Mouse (Mus musculus): ENCODE measurements around the gene Cpz. TPM values are rescaled to one million over a fixed set of nuclear protein-coding genes. Genes with fewer than 3 reads are reported as not detected.
A peak's percentile ranks its signal among the peaks of the same experiment; 100 is the strongest.

Gene Cpz
- polyA plus RNA-seq (2015; fragmentation: Nextera tagmentation; extraction: Ambion mirVana), result 2.8 and 3.7 TPM in 2 replicates

- H3K4me1 ChIP-seq, result peaks cover 19% of the 10 kb centered on the region
- peak within 1 kb of the TSS; percentile 28 for H3K4me3 ChIP-seq (replicated peaks)
- H3K9me3 ChIP-seq (replicated peaks), result no peaks in the 10 kb centered on the region
- H3K9ac ChIP-seq (replicated peaks), result peak within 1 kb of the TSS; percentile 41; the same call in 1 of the 2 replicates
- H3K36me3 ChIP-seq, result no peaks in the 10 kb centered on the region
- H3K27ac ChIP-seq (replicated peaks), result no peak within 1 kb of the TSS
- 2% methylated on average over 28 of the region's 29 CpGs for WGBS
- peak; percentile 46; the same call in 1 of the 2 replicates for ATAC-seq (ENCODE audit: low FRiP score)
- H3K27me3 ChIP-seq (replicated peaks), result peaks cover 39% of the 10 kb centered on the region
- H3K4me2 ChIP-seq, result peak within 1 kb of the TSS; percentile 59
Measured at GRCm38 (mm10) chr5:35525469-35526123, at the start of gene Cpz. Gene Cpz, minus strand, starts transcription at chr5:35525698.

GRCm38 (mm10) chr5:35574653-35575599 is 49.4 kb upstream of the Cpz start, which contains the start of gene Trmt44:
Gene Trmt44, minus strand, starts transcription at chr5:35575070.
- peak; percentile 96 for ATAC-seq (ENCODE audit: low FRiP score)

GRCm38 (mm10) chr5:35571546-35571945 is 46.0 kb upstream of the Cpz start:
- peaks cover 15% of the 10 kb centered on the region for H3K4me1 ChIP-seq
- H3K4me3 ChIP-seq (replicated peaks), result no peak overlapping the region
- no peaks in the 10 kb centered on the region for H3K9me3 ChIP-seq (replicated peaks)
- WGBS, result 92% methylated on average over 6 of the region's 6 CpGs
- H3K4me2 ChIP-seq, result no peak overlapping the region
- no peak overlapping the region for H3K27ac ChIP-seq (replicated peaks)
- H3K27me3 ChIP-seq (replicated peaks), result no peaks in the 10 kb centered on the region
- H3K9ac ChIP-seq (replicated peaks), result no peak overlapping the region
- no peak for ATAC-seq (ENCODE audit: low FRiP score)
- H3K36me3 ChIP-seq, result peaks cover 67% of the 10 kb centered on the region

More at GRCm38 (mm10) chr5:35574653-35575599, 49.4 kb upstream of the Cpz start, which contains the start of gene Trmt44:
- peak within 1 kb of the TSS; percentile 97 for H3K4me2 ChIP-seq
- H3K4me1 ChIP-seq, result peaks cover 15% of the 10 kb centered on the region
- H3K27ac ChIP-seq (replicated peaks), result peak within 1 kb of the TSS; percentile 86
- no peaks in the 10 kb centered on the region for H3K9me3 ChIP-seq (replicated peaks)
- H3K27me3 ChIP-seq (replicated peaks), result peaks cover 11% of the 10 kb centered on the region; the same call in 1 of the 2 replicates
- H3K36me3 ChIP-seq, result peaks cover 37% of the 10 kb centered on the region
- peak within 1 kb of the TSS; percentile 98 for H3K4me3 ChIP-seq (replicated peaks)
- peak within 1 kb of the TSS; percentile 89 for H3K9ac ChIP-seq (replicated peaks)
- WGBS, result 3% methylated on average over 56 of the region's 56 CpGs

GRCm38 (mm10) chr5:35566632-35567031 is 41.1 kb upstream of the Cpz start:
- Histone ChIP-seq H3K9ac (replicated peaks) (no peak overlapping the region), H3K4me3 (replicated peaks) (no peak overlapping the region), H3K4me2 (no peak overlapping the region), H3K4me1 (no peaks in the 10 kb centered on the region), H3K36me3 (peaks cover 96% of the 10 kb centered on the region), H3K27ac (replicated peaks) (no peak overlapping the region), H3K27me3 (replicated peaks) (no peaks in the 10 kb centered on the region), H3K9me3 (replicated peaks) (no peaks in the 10 kb centered on the region)
- no peak for ATAC-seq (ENCODE audit: low FRiP score)
- 87% methylated on average over 4 of the region's 4 CpGs for WGBS

DNA sequence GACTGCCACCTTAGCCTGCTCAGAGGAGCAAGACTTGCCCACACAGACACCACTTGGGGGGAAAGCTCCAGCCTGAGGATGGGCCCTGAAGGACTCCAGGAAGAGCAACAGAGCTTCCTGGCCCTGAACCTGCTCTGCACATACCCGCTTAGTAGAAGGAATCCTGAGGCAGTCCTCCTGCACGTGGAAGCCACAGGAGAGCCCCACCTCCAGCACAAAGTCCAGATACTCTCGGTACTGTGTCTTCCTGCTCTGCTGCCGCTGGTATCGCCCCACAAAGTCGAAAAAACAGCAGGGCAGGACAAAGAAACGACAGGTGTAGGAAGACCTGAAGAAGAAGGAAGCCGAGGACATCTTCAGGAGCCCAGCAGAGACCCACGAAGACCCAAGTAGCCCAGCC is 39.7 kb upstream of the Cpz start:
- no peak overlapping the region for H3K4me2 ChIP-seq
- no peak overlapping the region for H3K27ac ChIP-seq (replicated peaks)
- WGBS, result 90% methylated on average over 9 of the region's 9 CpGs
- ATAC-seq (ENCODE audit: low FRiP score), result no peak
- H3K4me1 ChIP-seq, result no peaks in the 10 kb centered on the region
- H3K4me3 ChIP-seq (replicated peaks), result no peak overlapping the region
- no peaks in the 10 kb centered on the region for H3K27me3 ChIP-seq (replicated peaks)
- H3K9me3 ChIP-seq (replicated peaks), result no peaks in the 10 kb centered on the region
- peaks cover 94% of the 10 kb centered on the region for H3K36me3 ChIP-seq
- H3K9ac ChIP-seq (replicated peaks), result no peak overlapping the region

- Histone ChIP-seq H3K9ac (replicated peaks) (no peak overlapping the region), H3K36me3 (peaks cover 93% of the 10 kb centered on the region), H3K27me3 (replicated peaks) (no peaks in the 10 kb centered on the region), H3K27ac (replicated peaks) (no peak overlapping the region), H3K9me3 (replicated peaks) (no peaks in the 10 kb centered on the region), H3K4me2 (no peak overlapping the region), H3K4me3 (replicated peaks) (no peak overlapping the region), H3K4me1 (no peaks in the 10 kb centered on the region)
- no peak for ATAC-seq (ENCODE audit: low FRiP score)
- 0% methylated on average over 1 of the region's 1 CpGs for WGBS
Measured at GRCm38 (mm10) chr5:35563449-35563848, 38.0 kb upstream of the Cpz start.

DNA sequence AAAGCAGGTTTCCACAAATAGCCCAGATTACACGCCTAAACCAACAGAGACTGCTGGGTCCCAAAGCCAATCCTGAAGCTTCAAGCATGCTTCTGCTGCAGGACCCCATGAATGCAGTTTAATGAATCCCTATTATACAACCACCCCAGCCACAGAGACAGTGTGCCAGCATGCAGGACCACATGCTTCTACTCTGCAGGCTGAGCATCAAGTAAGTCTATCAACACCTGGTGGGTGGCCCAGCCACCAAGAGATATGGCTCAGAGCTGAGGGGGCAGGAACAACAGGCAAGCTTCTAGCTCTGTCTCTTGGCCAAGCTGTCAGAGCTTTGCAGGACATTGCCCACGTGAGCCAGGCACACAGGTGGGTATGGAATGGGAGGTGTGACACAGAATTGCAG is 37.1 kb upstream of the Cpz start:
- WGBS, result 89% methylated on average over 2 of the region's 2 CpGs
- Histone ChIP-seq H3K4me2 (no peak overlapping the region), H3K27ac (replicated peaks) (no peak overlapping the region), H3K36me3 (peaks cover 89% of the 10 kb centered on the region), H3K9me3 (replicated peaks) (no peaks in the 10 kb centered on the region), H3K9ac (replicated peaks) (no peak overlapping the region), H3K4me3 (replicated peaks) (no peak overlapping the region), H3K4me1 (no peaks in the 10 kb centered on the region), H3K27me3 (replicated peaks) (no peaks in the 10 kb centered on the region)
- ATAC-seq (ENCODE audit: low FRiP score), result no peak

DNA sequence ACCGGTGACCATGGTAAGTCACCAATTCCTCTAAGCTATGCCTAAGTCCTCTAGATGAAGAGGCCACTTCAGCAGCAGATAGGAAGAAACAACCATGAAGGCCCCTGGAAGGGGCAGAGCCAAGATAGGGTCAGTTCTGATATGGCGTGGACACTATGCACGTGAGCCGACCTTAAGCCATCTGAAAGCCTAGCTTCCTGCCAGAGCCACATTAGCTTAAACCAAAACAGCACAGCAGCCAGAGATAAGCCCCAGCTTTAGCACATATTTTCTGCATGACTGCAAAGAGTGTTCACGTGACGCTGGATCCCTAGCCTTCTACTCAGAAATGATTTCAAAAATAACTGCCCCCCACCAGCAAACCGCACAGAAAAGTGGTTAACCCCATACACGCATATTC is 33.9 kb upstream of the Cpz start:
- no peaks in the 10 kb centered on the region for H3K9me3 ChIP-seq (replicated peaks)
- H3K4me3 ChIP-seq (replicated peaks), result no peak overlapping the region
- H3K4me1 ChIP-seq, result no peaks in the 10 kb centered on the region
- ATAC-seq (ENCODE audit: low FRiP score), result no peak
- H3K9ac ChIP-seq (replicated peaks), result no peak overlapping the region
- peaks cover 80% of the 10 kb centered on the region for H3K36me3 ChIP-seq
- H3K4me2 ChIP-seq, result no peak overlapping the region
- 90% methylated on average over 8 of the region's 8 CpGs for WGBS
- no peaks in the 10 kb centered on the region for H3K27me3 ChIP-seq (replicated peaks)
- H3K27ac ChIP-seq (replicated peaks), result no peak overlapping the region

- Histone ChIP-seq H3K4me1 (no peaks in the 10 kb centered on the region), H3K27me3 (replicated peaks) (no peaks in the 10 kb centered on the region), H3K27ac (replicated peaks) (no peak overlapping the region), H3K36me3 (peaks cover 66% of the 10 kb centered on the region), H3K4me3 (replicated peaks) (no peak overlapping the region), H3K4me2 (no peak overlapping the region), H3K9me3 (replicated peaks) (no peaks in the 10 kb centered on the region), H3K9ac (replicated peaks) (no peak overlapping the region)
- WGBS, result 74% methylated on average over 13 of the region's 13 CpGs
- ATAC-seq (ENCODE audit: low FRiP score), result no peak
Measured at GRCm38 (mm10) chr5:35557946-35558621, 32.6 kb upstream of the Cpz start.

DNA sequence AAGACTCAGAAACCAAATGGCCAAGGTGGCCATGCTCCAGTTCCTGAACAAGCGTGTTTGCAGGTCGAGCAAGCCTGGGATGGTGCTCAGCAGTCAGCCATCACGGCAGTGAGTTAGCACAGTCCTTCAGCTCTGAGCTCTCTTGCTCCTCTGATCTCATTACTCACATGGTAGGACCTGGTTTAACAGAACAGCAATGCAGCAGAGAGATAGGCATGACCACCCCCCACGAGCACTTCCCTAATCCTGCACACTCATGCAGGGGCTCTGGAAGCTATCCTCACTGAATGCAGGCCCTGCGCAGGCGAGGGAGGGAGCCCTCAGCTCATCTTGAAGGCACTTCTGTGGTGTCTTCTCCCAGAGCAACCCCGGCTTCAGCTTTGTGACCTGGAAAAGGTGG is 30.9 kb upstream of the Cpz start:
- no peaks in the 10 kb centered on the region for H3K9me3 ChIP-seq (replicated peaks)
- ATAC-seq (ENCODE audit: low FRiP score), result no peak
- no peaks in the 10 kb centered on the region for H3K4me1 ChIP-seq
- no peaks in the 10 kb centered on the region for H3K27me3 ChIP-seq (replicated peaks)
- no peak overlapping the region for H3K9ac ChIP-seq (replicated peaks)
- WGBS, result 94% methylated on average over 7 of the region's 7 CpGs
- H3K4me3 ChIP-seq (replicated peaks), result no peak overlapping the region
- no peak overlapping the region for H3K4me2 ChIP-seq
- no peak overlapping the region for H3K27ac ChIP-seq (replicated peaks)
- H3K36me3 ChIP-seq, result peaks cover 50% of the 10 kb centered on the region

DNA sequence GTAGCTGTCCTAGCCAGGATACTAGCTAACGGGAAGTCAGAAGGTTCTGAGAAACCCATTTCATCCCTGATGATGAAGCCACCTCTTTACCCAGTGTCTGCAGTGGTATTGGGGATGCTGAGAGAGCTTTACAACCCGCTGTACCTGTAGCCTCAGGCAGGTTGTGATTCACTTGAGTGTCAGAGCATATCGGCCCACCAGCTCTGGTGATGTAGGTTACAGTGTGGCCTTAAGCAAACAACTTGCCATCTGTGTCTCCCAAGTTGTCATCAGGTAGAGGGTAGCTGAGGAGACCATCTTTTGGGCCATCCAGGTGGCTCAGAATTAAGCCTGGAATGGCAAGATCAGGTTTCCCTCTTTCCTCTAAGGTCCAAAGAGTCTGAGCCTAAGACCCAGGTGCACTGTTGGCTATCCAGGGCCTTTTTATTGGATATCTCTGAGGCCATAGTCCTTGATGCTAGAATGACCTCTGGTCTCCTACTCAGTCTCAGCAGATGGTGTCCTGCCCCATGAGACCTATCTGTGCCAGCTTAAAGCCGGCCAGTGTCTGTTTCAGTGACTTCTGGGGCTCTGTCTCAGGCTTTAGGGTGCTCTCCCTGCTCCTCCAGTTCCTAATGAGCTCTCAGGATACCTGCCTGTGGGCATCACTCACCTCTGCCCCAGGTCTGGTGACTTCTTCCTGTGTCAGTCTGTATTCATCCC is 27.5 kb upstream of the Cpz start:
- Histone ChIP-seq H3K9ac (replicated peaks) (no peak overlapping the region), H3K9me3 (replicated peaks) (no peaks in the 10 kb centered on the region), H3K27ac (replicated peaks) (no peak overlapping the region), H3K4me1 (no peaks in the 10 kb centered on the region), H3K27me3 (replicated peaks) (no peaks in the 10 kb centered on the region), H3K4me2 (no peak overlapping the region), H3K36me3 (peaks cover 26% of the 10 kb centered on the region), H3K4me3 (replicated peaks) (no peak overlapping the region)
- 81% methylated on average over 4 of the region's 4 CpGs for WGBS
- ATAC-seq (ENCODE audit: low FRiP score), result no peak

Measured in neural tube, embryonic 15.5 days (tissue).